Mouse (Mus musculus) embryonic facial prominence, embryonic 14.5 days (tissue): ENCODE measurements around the gene Lzts2. TPM values are rescaled to one million over a fixed set of nuclear protein-coding genes. Genes with fewer than 3 reads are reported as not detected.
A peak's percentile ranks its signal among the peaks of the same experiment; 100 is the strongest.

Experiments used
- ATAC-seq: fragments of 200-750 bp; cut with Nextera tagmentation; 2 replicates; pipeline ENCODE4 v1.8.0; 2017; ENCODE audit warnings: low read depth, moderate number of reproducible peaks, moderate TSS enrichment
- DNase-seq: peaks from one replicate; pipeline ENCODE4 v3.0.0-alpha.2; 2015; ENCODE audit warnings: low spot score
- H3K27ac ChIP-seq: fragments of 300-500 bp; sonication (generic); replicated peaks from 2 replicates; pipeline ENCODE4 v1.5.1; 2014; ENCODE audit warnings: low read depth, mild to moderate bottlenecking, low read length, moderate library complexity
- H3K27me3 ChIP-seq: fragments of 300-500 bp; sonication (generic); replicated peaks from 2 replicates; pipeline ENCODE4 v1.6.1; 2014; ENCODE audit warnings: low read length; ENCODE audit not compliant: control insufficient read depth, insufficient read depth
- H3K36me3 ChIP-seq: fragments of 300-500 bp; sonication (generic); 2 replicates; pipeline ENCODE4 v1.6.1; 2014; ENCODE audit warnings: low read length, mixed read lengths; ENCODE audit not compliant: control insufficient read depth, insufficient read depth
- H3K4me1 ChIP-seq: fragments of 300-500 bp; sonication (generic); 2 replicates; pipeline ENCODE4 v1.6.1; 2014; ENCODE audit warnings: antibody characterized with exemption, low read length; ENCODE audit not compliant: control insufficient read depth, insufficient read depth
- H3K4me2 ChIP-seq: fragments of 300-500 bp; sonication (generic); 2 replicates; pipeline ENCODE4 v1.6.1; 2014; ENCODE audit warnings: low read depth, mild to moderate bottlenecking, low read length, moderate library complexity, mixed read lengths
- H3K4me3 ChIP-seq: fragments of 300-500 bp; sonication (generic); 2 replicates; pipeline ENCODE4 v1.5.1; 2014; ENCODE audit warnings: low read depth, mild to moderate bottlenecking, low read length
- H3K9ac ChIP-seq: fragments of 300-500 bp; sonication (generic); 2 replicates; pipeline ENCODE4 v1.6.1; 2014; ENCODE audit warnings: low read depth, mild to moderate bottlenecking, low read length, moderate library complexity, mixed read lengths
- H3K9me3 ChIP-seq: fragments of 300-500 bp; sonication (generic); 2 replicates; pipeline ENCODE4 v1.6.1; 2016; ENCODE audit warnings: low read length; ENCODE audit not compliant: control insufficient read depth
- WGBS: fragments of 180-500 bp; shearing (Covaris S2); extraction: QIAGEN DNeasy Blood & Tissue Kit; methylation state at CpG from one replicate; pipeline ENCODE4 v1.1.7; 2014; 5-methylcytosine and 5-hydroxymethylcytosine counted together
- polyA plus RNA-seq: library from polyadenylated mRNA; unstranded; fragments of >200 nt; fragmentation: Nextera tagmentation; extraction: Ambion mirVana; gene quantifications from 2 replicates; pipeline ENCODE4 v1.2.1, GENCODE M21; 2014

The Lzts2 gene
- polyA plus RNA-seq, 1 experiment from 2014 or later, result 51.2 TPM

- H3K27me3 ChIP-seq, result no peaks in the 10 kb centered on the region
- H3K9ac ChIP-seq, result no peak overlapping the region
- no peak for ATAC-seq
- no peak for DNase-seq
- H3K27ac ChIP-seq, result no peak overlapping the region
- 79% methylated on average over 27 of the region's 37 CpGs for WGBS
- no peak overlapping the region for H3K4me3 ChIP-seq
- H3K36me3 ChIP-seq, result peaks cover 74% of the 10 kb centered on the region
- H3K4me2 ChIP-seq, result no peak overlapping the region
- H3K9me3 ChIP-seq, result no peaks in the 10 kb centered on the region
- H3K4me1 ChIP-seq, result peaks cover 4% of the 10 kb centered on the region; the same call in 1 of the 2 replicates
Measured at GRCm38 (mm10) chr19:45025937-45026568, 11.8 kb downstream of the Lzts2 start.

- no peaks in the 10 kb centered on the region for H3K9me3 ChIP-seq
- ATAC-seq, result no peak
- no peaks in the 10 kb centered on the region for H3K27me3 ChIP-seq
- peaks cover 65% of the 10 kb centered on the region for H3K36me3 ChIP-seq
- WGBS, result 71% methylated on average over 6 of the region's 6 CpGs
- H3K27ac ChIP-seq, result no peak overlapping the region
- no peak overlapping the region for H3K9ac ChIP-seq
- 0 out of 2 replicates have a peak, but pooled peaks cover 2% of the 10 kb centered on the region for H3K4me1 ChIP-seq
- H3K4me2 ChIP-seq, result no peak overlapping the region
- DNase-seq, result no peak
- no peak overlapping the region for H3K4me3 ChIP-seq
Measured at GRCm38 (mm10) chr19:45026958-45027670, 12.9 kb downstream of the Lzts2 start.

GRCm38 (mm10) chr19:45027848-45028247, 13.6 kb downstream of the Lzts2 start:
- H3K36me3 ChIP-seq, result peaks cover 57% of the 10 kb centered on the region
- no peak overlapping the region for H3K4me2 ChIP-seq
- DNase-seq (no peak), ATAC-seq (no peak)
- 87% methylated on average over 5 of the region's 6 CpGs for WGBS
- H3K9me3 ChIP-seq, result no peaks in the 10 kb centered on the region
- H3K4me1 ChIP-seq, result 0 out of 2 replicates have a peak, but pooled peaks cover 2% of the 10 kb centered on the region
- no peak overlapping the region for H3K4me3 ChIP-seq
- no peak overlapping the region for H3K9ac ChIP-seq
- H3K27me3 ChIP-seq, result no peaks in the 10 kb centered on the region
- H3K27ac ChIP-seq, result no peak overlapping the region

DNA sequence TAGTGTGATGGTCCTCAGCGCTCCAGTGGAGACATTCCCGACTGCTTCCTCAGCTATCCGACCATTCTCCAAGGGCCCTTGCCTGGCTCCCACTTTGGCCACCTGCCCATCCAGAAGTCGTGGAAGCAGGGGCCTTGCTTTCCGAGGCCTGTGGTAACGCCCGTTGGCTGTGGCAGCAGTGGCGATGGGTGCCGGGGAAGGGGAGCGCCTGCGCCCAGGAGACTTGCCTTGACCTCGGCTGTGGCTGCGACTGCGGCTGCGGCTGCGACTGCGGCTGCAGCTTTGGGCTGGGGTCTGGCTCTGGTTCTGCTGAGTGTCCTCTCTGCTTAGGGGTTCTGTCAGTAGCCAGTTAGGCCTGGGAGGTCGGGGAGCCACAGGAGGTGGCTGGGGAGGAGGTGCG, 14.5 kb downstream of the Lzts2 start:
- WGBS, result 62% methylated on average over 19 of the region's 19 CpGs

DNA sequence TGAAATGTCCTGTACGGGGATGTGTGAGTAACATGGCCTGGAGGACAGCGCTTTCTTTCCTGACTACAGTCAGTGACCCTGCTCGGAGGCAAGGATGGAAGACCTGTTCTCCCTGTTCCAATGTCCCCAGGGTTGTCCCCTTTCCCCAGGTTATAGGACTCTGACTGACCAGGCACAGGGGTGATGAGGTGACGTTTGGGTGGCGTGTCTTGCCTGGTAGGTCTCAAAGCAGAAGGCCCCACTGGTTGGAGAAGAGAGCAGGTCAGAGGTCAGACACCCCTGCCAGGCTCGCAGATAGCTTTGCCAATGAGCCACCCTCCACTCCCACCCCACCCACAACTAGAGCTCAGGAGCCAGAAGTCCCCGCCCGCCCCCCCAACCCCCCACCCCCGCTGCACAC, 15.4 kb downstream of the Lzts2 start:
- WGBS, result 48% methylated on average over 9 of the region's 9 CpGs
- ATAC-seq (no peak), DNase-seq (no peak)
- Histone ChIP-seq H3K27ac (no peak overlapping the region), H3K4me1 (0 out of 2 replicates have a peak, but pooled peaks cover 2% of the 10 kb centered on the region), H3K4me2 (no peak overlapping the region), H3K27me3 (no peaks in the 10 kb centered on the region), H3K9ac (no peak overlapping the region), H3K36me3 (peaks cover 43% of the 10 kb centered on the region), H3K9me3 (no peaks in the 10 kb centered on the region), H3K4me3 (no peak overlapping the region)

More for the DNA sequence above, 14.5 kb downstream of the Lzts2 start:
- DNase-seq, result no peak
- Histone ChIP-seq H3K4me3 (no peak overlapping the region), H3K36me3 (peaks cover 50% of the 10 kb centered on the region), H3K27me3 (no peaks in the 10 kb centered on the region), H3K4me2 (no peak overlapping the region), H3K4me1 (0 out of 2 replicates have a peak, but pooled peaks cover 2% of the 10 kb centered on the region), H3K9ac (no peak overlapping the region), H3K9me3 (no peaks in the 10 kb centered on the region), H3K27ac (no peak overlapping the region)
- no peak for ATAC-seq

DNA sequence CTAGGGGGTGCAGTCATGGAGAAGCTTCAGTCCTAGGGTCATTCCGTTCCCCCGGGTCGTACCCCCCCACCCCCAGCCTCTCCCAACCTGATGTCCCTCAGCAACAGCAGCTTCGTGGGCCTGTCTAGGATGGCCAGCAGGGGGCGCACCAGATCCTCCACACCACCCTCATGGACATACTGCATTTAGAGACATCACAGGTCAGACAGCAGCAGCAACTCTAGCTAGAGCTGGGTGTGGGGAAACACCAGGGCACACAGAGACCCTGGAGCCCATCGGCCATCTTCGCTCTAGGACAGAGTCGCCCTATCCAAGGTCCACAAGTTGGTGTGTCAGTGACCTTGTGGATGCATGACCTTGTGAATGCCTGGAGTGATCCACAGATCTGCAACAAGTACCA, 15.9 kb downstream of the Lzts2 start:
- Histone ChIP-seq H3K27me3 (no peaks in the 10 kb centered on the region), H3K36me3 (peaks cover 38% of the 10 kb centered on the region), H3K9ac (no peak overlapping the region), H3K27ac (no peak overlapping the region), H3K4me1 (0 out of 2 replicates have a peak, but pooled peaks cover 2% of the 10 kb centered on the region), H3K4me3 (no peak overlapping the region), H3K9me3 (no peaks in the 10 kb centered on the region), H3K4me2 (no peak overlapping the region)
- DNase-seq, result no peak
- ATAC-seq, result no peak; the same call in 1 of the 2 replicates
- WGBS, result 41% methylated on average over 8 of the region's 8 CpGs

- Histone ChIP-seq H3K9me3 (no peaks in the 10 kb centered on the region), H3K4me3 (no peak overlapping the region), H3K4me1 (0 out of 2 replicates have a peak, but pooled peaks cover 2% of the 10 kb centered on the region), H3K36me3 (peaks cover 28% of the 10 kb centered on the region), H3K27ac (no peak overlapping the region), H3K4me2 (peak overlapping the region; percentile 45), H3K27me3 (no peaks in the 10 kb centered on the region), H3K9ac (no peak overlapping the region)
- no peak for ATAC-seq
- 40% methylated on average over 20 of the region's 20 CpGs for WGBS
- DNase-seq, result peak; percentile 94
Measured at GRCm38 (mm10) chr19:45030746-45031693, 16.8 kb downstream of the Lzts2 start.

- ATAC-seq (peak; percentile 58), DNase-seq (peak; percentile 89)
- 0 out of 2 replicates have a peak, but pooled peaks cover 2% of the 10 kb centered on the region for H3K4me1 ChIP-seq
- H3K36me3 ChIP-seq, result peaks cover 21% of the 10 kb centered on the region
- no peak overlapping the region for H3K4me3 ChIP-seq
- no peak overlapping the region for H3K9ac ChIP-seq
- 10% methylated on average over 4 of the region's 4 CpGs for WGBS
- no peak overlapping the region for H3K27ac ChIP-seq
- no peak overlapping the region for H3K4me2 ChIP-seq
- no peaks in the 10 kb centered on the region for H3K27me3 ChIP-seq
- H3K9me3 ChIP-seq, result no peaks in the 10 kb centered on the region
Measured at GRCm38 (mm10) chr19:45031780-45032179, 17.6 kb downstream of the Lzts2 start.
